Mouse (Mus musculus) MEL (cell line): Measurements from ENCODE around the gene Mroh2b.

Experiments
- CHD1 ChIP-seq: IDR thresholded peaks from 2 replicates; pipeline ENCODE4 v1.6.1; 2012; ENCODE audit warnings: low read depth, mild to moderate bottlenecking, inconsistent platforms, low read length, improper control_type of control experiment
- CTCF ChIP-seq, 3 experiments: IDR thresholded peaks in 2 of 3; conservative IDR thresholded peaks in 1 of 3; 2 replicates each; pipeline ENCODE4 v1.5.1; 2011 to 2012; ENCODE audit warnings: low read length in 3 of 3, low read depth in 2 of 3, mild to moderate bottlenecking in 2 of 3, improper control_type of control experiment in 1 of 3, inconsistent platforms in 1 of 3, mixed read lengths in 1 of 3, moderate library complexity in 1 of 3; ENCODE audit not compliant: control insufficient read depth in 1 of 3, insufficient read depth in 1 of 3, poor library complexity in 1 of 3, severe bottlenecking in 1 of 3
- E2F4 ChIP-seq: IDR thresholded peaks from 2 replicates; pipeline ENCODE4 v1.6.1; 2011; ENCODE audit warnings: low read depth, low read length, improper control_type of control experiment, borderline replicate concordance
- ELF1 ChIP-seq: IDR thresholded peaks from 2 replicates; pipeline ENCODE4 v1.6.1; 2014; ENCODE audit warnings: low read depth, mild to moderate bottlenecking, inconsistent platforms, low read length, improper control_type of control experiment, moderate library complexity
- EP300 ChIP-seq, 2 experiments: IDR thresholded peaks; 2 replicates each; pipeline ENCODE4 v1.6.1; 2011; ENCODE audit warnings: improper control_type of control experiment in 2 of 2, low read length in 2 of 2, low read depth in 1 of 2, mild to moderate bottlenecking in 1 of 2
- ETS1 ChIP-seq: IDR thresholded peaks from 2 replicates; pipeline ENCODE4 v1.6.1; 2012; ENCODE audit warnings: low read depth, mild to moderate bottlenecking, inconsistent platforms, low read length, improper control_type of control experiment, moderate library complexity
- GABPA ChIP-seq: IDR thresholded peaks from 2 replicates; pipeline ENCODE4 v1.6.1; 2012; ENCODE audit warnings: low read depth, mild to moderate bottlenecking, inconsistent platforms, low read length, improper control_type of control experiment, moderate library complexity
- GATA1 ChIP-seq: IDR thresholded peaks from 2 replicates; pipeline ENCODE4 v1.6.1; 2011; ENCODE audit warnings: low read depth, low read length, improper control_type of control experiment
- MAX ChIP-seq: IDR thresholded peaks from 2 replicates; pipeline ENCODE4 v1.6.1; 2011; ENCODE audit warnings: low read length, improper control_type of control experiment
- RAD21 ChIP-seq: IDR thresholded peaks from 2 replicates; pipeline ENCODE4 v1.6.1; 2011; ENCODE audit warnings: mild to moderate bottlenecking, low read depth, low read length, improper control_type of control experiment
- TAL1 ChIP-seq: IDR thresholded peaks from 2 replicates; pipeline ENCODE4 v1.6.1; 2012; ENCODE audit warnings: mild to moderate bottlenecking, inconsistent platforms, low read length, moderate library complexity, mixed read lengths
- UBTF ChIP-seq: IDR thresholded peaks from 2 replicates; pipeline ENCODE4 v1.6.1; 2012; ENCODE audit warnings: low read depth, mild to moderate bottlenecking, inconsistent platforms, low read length, improper control_type of control experiment, moderate library complexity, borderline replicate concordance; ENCODE audit not compliant: insufficient read depth
- ZNF384 ChIP-seq: IDR thresholded peaks from 2 replicates; pipeline ENCODE4 v1.6.1; 2012; ENCODE audit warnings: low read depth, mild to moderate bottlenecking, inconsistent platforms, low read length, improper control_type of control experiment

GRCm38 (mm10) chr15:4973355-4973754 is 74.8 kb downstream of the Mroh2b start:
- TF ChIP-seq CTCF (IDR thresholded peaks at IDR 0.05 in 2 of 3, conservative IDR thresholded peaks at IDR 0.05 in 1 of 3; ENCODE audit: control insufficient read depth in 1 of 3, insufficient read depth in 1 of 3, low read depth in 2 of 3, low read length in 3 of 3, poor library complexity in 1 of 3, severe bottlenecking in 1 of 3) (no peak), UBTF (no peak), GABPA (no peak), MAX (no peak), CHD1 (no peak), E2F4 (no peak), RAD21 (no peak), EP300 (IDR thresholded peaks at IDR 0.05; ENCODE audit: low read depth in 1 of 2, low read length in 2 of 2) (no peak), ZNF384 (no peak), ETS1 (no peak), GATA1 (no peak), TAL1 (no peak), ELF1 (no peak)
